Mouse (Mus musculus) urinary bladder, postnatal 14 days (tissue): ENCODE results near the gene Obscn.

Source experiments
- DNase-seq: peaks from one replicate; pipeline ENCODE4 v3.0.0; 2021; ENCODE audit warnings: low spot score

The Obscn gene

DNA sequence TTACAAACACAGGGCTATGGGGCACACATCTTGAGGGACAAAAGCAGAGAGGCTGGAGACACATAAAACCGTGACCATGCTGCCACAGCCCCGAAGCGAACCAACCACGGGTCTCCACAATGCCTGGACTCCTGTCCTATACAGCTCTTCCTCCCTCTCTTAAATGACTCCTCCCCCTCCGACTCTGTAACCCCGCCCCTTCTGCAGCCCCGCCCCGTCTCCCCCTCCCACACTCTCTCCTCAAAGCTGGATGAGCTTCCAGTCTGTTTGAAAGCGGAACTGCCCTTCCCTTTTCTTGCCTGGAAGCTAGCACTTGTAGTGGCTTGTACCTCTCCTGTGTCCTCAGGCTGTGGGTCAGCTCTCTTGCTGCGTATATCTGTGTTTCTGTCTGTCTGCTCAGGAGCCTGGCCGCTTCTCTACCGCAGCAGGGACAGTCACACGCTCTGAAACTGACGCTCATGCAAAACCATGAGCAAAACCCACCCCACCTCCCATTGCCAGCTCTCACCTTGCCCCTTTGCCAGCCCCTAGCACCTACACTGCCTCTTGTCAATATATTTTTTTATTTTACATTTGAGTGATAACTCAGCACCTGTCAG, 5.7 kb upstream of the Obscn start:
- DNase-seq, result no peak

DNA sequence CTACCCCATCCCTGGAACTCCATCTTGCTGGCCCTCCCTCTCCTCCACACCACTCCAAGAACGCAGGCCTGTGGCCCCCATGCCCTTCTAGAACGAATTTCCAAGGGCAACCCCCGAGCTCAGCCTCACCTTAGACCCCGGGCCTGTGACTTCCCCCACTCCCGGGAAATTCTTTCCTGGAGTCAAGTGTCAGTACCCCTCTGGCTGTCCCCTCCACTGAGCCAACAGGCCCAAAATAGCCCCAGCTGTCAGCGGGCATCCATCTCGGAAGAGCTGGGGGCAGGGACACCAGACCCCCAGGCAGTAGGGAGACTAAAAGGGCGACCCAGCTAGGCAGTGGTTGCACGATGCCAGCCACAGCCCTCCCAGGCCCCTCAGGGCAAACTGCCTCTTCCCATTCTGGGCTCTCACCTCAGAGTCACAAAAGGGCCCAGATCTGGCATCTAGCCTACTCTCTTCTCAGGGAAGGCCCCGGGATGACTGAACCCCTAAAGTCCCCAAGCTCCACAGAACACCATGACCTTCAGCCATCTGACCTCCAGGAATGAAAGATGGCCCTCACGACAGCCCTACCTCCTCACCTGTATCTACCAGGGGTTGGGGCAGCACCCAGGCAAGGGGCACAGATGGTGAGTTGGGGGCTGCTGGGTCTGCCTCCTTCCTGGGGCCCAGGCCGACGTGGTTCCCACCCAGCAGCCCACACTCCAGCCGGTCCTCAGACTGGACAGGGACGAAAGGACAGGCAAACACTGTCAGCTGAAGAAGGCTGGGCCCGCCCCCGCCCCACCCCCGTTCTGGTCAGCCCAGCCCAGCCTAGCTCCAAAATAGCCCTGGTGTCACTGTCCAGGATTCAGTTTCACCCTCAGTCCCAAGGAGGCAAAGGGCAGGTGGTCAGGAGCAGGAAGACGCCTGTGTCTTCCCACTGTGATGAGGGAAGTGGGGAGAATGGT, 2.6 kb upstream of the Obscn start:
- DNase-seq, result no peak

DNA sequence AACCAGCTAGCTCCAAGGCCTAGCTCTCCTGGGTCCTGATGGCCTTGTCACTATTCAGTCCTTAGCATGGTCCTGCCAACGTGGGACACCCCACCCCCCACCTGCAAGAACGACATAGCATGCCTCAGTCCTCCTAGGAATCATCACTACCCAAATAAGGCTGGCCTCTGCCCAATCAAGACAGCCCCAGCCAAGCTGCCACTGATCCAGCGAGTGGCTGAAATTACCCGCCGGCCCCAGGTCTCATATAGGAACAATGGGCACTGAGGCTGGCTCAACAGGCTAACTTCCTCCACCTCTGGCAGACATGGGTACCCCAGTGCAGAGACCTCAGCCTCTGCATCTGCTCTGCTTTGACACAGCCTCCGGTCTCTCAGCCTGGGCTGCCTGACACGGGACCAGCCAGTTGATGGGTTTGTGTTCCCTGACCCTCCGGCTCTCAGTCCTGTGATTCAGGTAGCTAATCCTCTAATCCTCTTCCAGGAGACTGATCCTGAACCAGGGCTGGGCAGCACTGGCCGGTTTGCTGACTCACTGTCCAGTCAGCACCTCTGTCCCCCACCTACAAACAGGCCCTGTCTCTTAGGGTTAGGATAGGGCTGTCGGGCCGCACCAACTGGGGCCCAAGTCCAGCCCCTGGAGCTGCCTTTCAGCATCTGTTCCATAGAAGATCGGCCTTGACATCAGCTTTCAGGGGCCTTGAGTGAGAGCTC, 948 bp upstream of the Obscn start:
- DNase-seq, result no peak

DNA sequence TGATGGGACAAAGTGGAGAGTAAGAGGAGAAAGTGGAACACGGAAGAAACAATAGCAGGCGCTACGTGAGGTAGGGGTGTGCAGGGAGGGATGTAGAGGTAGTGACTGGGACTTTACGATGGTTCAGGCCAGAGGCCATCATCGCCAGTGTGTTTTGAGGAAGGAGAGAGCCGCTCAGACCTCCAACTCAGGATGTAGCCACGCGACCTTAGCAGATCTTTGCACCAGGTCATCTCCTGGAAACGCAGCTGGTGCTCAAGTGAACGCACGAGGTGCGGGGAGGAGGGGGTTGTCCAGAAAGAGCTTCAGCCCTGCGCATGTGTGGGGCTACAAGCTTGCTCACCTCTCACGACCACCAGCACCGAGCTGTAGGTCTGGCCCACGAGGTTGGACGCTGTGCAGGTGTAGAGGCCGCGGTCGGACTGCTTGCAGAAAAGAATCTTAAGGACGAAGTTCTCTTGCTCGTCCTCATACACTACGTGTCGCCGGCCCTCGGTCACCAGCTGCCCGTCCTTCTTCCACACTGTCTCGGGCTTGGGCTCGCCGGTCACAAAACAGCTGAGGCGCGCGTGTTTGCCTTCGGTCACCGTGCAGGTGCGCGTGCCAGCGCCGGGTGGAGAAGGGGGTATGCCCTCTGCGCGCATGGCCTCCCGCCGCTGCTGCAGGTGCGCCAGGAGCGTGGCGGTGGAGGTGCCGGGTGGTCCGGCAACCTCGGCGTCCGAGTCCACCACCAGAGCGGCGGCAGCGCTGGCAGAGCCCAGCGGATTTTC, 966 bp downstream of the Obscn start:
- no peak for DNase-seq

DNA sequence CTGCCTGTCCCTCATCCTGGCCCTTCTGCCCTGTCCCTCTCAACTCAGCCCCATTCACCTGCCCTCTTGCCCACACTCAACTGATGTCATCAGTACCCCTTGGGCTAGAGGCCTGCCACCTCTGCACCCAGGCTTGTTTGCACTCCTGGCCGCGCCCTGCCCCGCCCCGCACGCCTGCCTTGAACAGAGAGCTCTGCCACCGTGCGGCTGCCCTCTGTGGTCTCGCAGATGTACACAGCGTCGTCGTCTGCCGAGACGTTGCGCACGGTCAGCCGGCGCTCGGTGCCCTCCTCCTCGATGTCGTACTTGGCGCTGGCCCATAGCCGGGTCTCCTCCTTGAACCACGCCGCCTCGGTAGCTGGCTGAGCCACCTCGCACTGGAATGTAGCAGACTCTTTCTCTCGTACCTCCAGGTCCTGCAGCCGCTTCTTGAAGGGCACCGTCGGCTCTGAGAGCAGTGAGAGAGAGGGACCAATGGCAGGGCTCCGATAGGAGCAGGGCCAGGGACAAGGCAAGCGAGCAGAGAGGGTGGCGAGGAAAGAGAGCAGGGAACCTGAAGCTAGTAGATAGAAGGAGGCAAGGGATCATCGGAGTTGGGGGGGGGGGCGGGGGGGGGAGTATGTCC, 1.7 kb downstream of the Obscn start:
- peak; percentile 58 for DNase-seq

DNA sequence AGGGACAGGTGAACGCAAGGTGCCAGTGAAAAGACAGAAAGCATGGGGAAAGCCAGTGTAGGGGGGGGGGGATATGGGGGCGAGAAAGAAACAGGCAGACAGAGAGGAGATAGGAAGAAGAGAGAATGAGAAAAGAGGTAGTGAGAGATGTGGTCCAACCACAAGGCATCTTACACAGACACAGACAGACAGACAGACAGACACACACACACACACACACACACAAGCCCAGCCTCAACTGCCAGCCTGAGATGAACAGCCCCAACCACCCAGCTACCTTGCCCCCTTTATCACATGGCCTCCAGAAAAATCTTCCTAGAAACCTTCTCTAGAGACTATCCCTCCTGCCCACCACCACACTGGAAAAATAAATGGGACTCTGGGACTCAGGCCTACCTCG, 4.1 kb downstream of the Obscn start:
- DNase-seq, result no peak

DNA sequence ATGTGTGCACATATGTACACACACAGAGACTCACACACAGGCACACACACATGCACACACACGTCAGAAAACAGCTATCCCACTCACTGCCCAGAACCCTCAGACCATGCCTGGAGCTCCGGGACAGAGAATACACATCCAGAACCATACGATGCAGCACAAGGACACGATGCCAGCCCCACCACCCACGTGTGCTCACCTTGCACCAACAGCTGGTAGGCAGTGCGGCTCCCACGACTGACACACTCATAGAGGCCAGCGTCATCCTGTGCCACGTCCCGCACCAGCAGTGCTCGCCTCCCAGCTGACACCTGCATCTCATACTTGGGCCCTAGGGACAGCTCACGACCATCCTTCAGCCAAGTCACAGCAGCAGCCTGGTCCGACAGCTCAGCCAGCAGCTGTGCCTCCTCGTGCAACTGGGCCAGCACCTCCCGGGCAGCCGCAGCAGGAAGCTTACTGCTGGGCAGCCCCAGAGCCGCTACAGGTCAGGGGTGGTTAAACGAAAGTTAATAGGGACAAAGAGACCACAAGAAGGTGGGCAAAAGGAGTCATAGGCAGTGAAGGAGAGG, 4.8 kb downstream of the Obscn start:
- no peak for DNase-seq

DNA sequence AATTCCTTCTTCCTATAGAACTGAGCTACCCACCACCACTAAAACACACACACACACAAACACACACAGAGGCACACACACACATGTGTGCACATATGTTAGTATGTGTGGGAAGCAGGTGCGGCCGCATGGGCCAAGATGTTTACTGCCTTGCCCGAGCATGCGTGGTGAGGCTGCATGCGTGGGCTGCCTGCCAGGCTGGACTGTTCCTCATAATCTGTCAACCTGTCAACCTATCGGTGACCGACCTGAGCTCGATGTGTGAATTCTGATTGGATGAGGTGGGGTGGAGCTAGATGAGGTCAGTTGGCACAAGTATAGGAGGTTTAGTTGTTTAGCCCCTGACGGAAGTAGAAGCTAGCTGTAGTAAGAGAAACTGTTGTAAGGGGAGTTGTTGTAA, 5.4 kb downstream of the Obscn start:
- no peak for DNase-seq

DNA sequence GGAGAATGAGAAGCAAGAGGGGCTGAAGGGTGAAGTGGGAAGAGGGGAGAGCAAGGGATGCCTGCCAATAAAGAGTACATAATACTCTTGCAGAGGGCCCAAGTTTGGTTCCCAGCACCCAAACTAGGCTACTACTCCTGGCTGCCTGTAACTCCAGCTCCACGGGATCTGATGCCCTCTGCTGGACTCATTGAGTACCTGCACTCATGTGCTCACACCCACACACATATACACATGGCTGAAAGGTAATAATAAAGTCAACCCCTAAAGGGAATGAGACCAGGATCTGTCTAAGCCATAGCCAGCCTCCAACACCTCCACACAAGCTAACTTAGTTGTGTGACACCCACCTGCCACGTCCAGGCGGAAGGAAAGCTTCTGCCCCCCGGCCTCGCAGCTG, 30.3 kb downstream of the Obscn start:
- no peak for DNase-seq

DNA sequence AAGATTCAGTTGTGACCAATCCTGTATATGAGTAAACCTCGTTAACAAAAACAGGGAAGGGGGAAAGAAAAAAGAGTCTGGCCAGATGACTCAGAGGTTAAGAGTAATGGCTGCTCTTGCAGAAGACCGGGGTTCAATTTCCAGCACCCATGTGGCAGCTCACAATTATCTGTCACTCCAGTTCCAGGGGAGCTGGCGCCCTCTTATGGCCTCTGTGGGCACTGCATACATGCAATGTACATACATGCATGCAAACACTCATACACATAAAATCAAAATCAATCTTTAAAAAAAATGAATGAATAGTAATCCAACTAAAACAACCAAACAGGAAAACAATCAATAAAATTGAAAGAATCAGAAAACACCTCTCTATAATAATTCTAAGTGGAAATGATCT, 33.9 kb downstream of the Obscn start:
- DNase-seq, result no peak

DNA sequence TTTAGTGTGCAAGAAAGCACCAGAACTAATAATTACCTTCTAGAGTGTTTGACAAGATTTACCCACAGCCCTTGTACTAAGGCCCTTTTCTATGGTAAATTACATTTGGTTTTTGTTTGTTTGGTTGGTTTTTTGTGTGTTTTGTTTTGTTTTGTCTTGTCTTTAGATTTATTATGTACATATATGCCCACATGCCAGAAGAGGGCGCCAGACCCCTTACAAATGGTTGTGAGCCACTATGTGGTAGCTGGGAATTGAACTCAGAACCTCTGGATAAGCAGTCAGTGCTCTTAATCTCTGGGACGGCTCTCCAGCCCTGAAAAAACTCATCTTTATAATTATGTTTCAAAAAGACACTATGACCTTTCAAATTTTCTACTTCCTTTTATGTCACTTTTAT, 37.9 kb downstream of the Obscn start:
- DNase-seq, result peak; percentile 57

DNA sequence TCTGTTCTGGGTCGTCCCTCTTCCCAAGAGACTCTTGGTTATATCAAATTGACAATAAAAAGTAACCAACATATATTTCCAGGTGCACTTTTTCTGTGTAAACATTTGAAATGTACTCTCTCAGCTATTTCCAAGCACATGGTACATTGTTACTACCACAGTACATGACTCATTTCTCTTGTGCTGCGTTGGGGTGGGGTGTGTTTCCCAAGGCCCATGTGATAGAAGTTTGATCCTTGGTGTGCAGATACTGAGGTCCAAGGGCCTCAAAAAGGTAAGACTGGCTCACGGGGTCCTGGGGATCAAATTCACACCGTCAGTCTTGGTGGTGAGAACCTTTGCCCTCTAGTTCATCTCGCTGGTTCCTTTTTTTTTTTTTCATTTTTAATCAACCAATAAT, 38.4 kb downstream of the Obscn start:
- DNase-seq, result no peak

DNA sequence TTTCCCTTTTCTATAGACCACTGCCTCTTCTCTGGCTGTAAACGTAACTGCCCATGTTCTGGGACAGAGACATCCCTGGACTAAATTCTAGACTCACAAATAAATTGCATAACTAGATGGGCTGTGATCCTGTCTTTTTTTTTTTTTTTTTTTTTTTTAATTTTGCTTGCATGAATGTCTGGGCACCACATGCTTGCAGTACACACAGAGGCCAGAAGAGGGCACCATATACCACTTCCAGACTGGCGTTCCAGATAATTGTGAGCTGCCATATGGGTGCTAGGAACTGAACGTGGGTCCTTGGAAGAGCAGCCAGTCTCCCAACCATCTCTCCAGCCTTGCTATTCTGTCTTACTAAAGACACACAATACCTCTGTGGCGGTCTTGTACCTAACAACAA, 42.0 kb downstream of the Obscn start:
- no peak for DNase-seq

DNA sequence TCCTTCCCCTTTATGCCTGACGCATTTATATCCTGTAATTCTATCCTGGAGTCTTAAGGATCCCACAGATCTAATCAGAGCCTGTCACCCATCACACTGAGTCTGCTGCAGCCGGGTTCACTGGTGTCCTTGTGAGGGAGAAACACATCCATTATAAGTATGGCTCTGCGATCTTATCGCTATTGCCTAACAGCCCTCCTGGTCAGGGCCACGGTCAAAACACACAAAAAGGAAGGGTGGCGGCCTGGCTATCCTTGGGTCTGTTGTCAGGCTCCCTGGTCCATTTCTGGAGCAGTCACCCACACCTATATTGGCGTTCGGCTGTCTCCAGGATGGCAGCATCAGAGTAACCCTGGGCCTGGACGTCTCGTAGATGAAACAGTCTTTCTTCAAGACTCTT, 48.6 kb downstream of the Obscn start:
- DNase-seq, result no peak

DNA sequence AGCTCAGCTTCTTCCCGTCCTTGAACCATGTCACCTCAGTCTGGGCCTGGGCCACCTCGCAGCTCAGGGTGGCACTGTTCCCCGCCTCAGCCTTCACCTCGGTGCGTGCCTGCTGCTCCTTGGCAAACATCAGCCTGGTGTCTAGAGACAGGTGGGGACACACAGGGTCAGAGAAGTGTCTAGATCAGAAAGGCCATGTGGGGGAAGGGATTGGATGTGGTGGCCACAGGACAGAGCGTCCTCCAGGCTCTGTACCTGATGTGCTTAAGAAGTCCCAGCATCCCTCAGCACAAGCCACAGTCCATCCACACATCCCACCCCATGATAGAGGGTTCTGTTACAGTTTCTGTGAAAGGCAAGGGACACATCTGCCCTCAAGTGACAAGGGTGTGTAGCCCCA, 51.0 kb downstream of the Obscn start:
- DNase-seq, result no peak

DNA sequence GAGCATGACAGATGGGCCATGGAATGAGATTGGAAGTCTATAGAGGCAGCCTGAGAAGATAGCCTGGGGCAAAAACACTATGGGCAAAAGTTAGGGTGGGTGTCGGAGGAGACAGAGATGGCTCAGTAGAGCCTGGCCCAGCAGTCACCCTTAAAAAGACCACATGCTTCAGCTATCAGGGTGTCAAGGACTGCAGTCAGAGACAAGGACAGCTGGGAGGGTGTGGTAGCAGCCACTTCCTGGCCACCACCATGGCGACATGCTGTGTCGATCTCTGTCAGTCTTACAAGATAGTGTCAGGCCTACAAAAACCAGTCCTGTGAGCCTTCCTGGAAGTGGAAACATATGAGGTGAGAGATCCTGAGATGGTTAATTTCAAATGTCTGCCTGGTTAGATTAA, 53.1 kb downstream of the Obscn start:
- no peak for DNase-seq

DNA sequence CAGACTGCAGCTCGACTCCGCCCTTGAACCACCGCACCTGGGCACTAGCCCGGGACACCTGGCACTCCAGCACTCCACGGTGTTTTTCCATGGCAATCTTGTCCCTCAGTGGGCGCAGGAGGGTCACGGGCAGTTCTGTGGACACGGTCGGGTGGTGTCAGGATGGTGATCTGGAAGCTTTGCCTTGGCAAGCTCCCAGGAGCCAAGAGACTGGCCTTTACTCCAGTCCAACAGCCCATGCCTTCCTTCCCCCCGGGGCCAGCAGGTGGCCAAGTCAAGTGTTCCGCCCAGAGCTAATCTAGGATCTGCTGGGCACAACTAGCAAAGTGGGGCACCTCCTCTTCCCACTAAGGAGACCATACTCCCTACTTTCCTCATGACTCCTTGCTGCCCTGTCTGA, 57.9 kb downstream of the Obscn start:
- DNase-seq, result no peak

DNA sequence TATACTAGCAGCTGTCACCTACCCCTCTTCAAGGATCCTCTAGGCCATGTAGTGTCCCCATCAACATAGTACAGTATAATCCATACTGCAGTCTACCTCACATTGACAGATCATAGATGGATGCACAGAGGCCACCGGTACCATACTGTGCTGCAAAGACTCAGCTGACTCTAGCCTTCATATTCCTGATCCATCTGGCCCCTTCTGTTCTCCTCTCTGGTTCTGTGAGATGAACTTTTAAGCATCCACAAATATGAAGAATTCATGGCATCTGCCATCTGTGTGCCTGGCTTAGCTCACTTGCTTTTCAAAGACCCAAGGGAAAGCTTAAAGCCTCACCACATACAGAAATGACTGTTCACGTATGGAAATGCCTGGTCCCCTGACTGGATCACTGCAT, 65.9 kb downstream of the Obscn start:
- no peak for DNase-seq

DNA sequence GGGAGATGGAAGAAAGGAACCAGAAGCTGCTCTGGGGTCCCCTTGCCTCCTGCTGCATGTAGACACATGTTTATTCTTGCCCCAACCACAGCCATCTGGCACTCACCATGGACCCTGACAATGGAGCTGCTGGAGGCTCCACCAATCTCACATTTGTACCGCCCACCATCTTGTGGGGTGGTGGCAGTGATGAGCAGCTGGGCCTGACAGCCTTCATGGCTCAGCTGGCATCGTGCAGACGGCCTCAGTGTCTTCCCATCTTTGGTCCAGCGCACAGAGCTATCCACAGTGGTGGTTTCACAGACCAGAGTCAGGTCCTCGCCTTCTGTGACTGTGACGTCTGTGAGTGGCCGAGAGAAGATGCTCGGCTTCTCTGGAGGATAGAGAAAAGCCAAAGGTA, 67.3 kb downstream of the Obscn start:
- no peak for DNase-seq

DNA sequence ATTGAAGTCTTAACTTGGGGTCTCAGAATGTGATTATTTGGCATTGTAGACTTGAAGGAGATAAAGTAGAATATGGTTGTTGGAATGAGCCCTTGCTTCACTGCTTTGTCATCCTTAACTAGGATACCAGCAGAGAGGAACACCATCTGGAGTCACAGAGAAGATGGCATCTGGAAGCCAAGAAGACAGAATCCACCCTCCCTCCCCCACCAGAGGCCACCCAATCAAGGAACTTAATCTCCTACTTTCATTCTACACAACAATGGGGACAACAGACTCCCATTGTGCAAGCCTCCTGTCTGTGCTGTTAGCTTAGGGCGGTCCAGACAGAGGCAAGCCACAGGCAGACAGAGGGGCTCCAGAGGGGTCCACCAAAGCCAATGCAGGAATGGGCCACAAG, 67.8 kb downstream of the Obscn start:
- DNase-seq, result no peak

DNA sequence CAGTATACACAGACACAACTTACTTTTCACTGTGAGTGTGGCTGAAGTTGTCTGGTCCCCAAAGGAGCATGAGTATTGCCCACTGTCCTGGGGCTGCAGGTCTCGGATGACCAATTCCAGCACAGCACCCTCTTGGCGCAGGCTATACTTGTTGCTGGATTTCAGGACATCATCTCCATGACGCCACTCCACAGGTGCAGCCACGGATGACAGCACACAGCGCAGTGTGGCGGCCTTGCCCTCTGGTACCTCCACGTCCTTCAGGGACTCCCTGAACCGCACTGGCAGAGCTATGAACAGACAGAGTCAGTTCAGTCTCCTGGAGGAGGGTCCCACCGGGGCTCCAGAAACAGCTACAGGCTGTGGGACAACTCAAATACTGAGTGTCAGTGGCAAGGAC, 68.3 kb downstream of the Obscn start:
- DNase-seq, result no peak

DNA sequence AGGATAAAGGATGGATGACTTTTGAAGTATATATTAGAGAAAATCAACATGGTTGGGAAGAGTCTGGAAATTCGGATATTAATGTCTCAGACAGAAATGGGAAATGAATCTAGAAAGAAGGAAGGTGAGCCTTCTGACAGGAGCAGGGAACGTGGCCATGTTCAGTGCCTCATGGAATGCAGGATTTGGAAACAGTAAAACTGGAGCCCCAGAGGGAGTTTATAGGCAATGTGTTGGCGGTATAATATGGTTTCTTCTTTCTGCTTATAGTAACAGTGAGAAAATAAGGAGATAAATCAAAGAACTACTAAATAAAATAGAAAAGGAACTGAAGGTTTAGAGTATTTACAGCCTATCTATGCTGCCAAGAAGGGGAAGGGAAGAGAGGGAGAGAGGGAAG, 78.2 kb downstream of the Obscn start:
- DNase-seq, result no peak
